Mouse (Mus musculus): ENCODE measurements at regions not wholly inside any gene's neighbourhood (a gene's known extent, or its start where the extent isn't known, plus 50 kb on each side); places are given as distances from the start of the nearest gene placed in this dataset.
A peak's percentile ranks its signal among the peaks of the same experiment; 100 is the strongest.

- WGBS, result 31% methylated on average over 6 of the region's 6 CpGs
- peak; percentile 90 for ATAC-seq (ENCODE audit: low FRiP score)
Observed at GRCm38 (mm10) chr8:18345322-18345721, 632.7 kb downstream of the Defb40 start.

GRCm38 (mm10) chr8:18344838-18345237, 633.2 kb downstream of the Defb40 start:
- peak; percentile 39; the same call in 1 of the 2 replicates for ATAC-seq (ENCODE audit: low FRiP score)

More at GRCm38 (mm10) chr8:18345322-18345721, 632.7 kb downstream of the Defb40 start:
- H3K9ac ChIP-seq (ENCODE audit: low read length), result no peak overlapping the region
- H3K9me3 ChIP-seq (ENCODE audit: control insufficient read depth, low read length), result no peaks in the 10 kb centered on the region
- no peak overlapping the region for H3K4me3 ChIP-seq (ENCODE audit: low read depth, low read length)
- no peaks in the 10 kb centered on the region for H3K4me1 ChIP-seq (ENCODE audit: control insufficient read depth, insufficient read depth, low read length)
- no peak overlapping the region for H3K27ac ChIP-seq (ENCODE audit: low read depth, low read length)
- peak; percentile 88 for DNase-seq (ENCODE audit: low spot score, missing footprints)
- no peaks in the 10 kb centered on the region for H3K27me3 ChIP-seq (ENCODE audit: control insufficient read depth, insufficient read depth, low read length)
- no peaks in the 10 kb centered on the region for H3K36me3 ChIP-seq (ENCODE audit: control insufficient read depth, insufficient read depth, low read length)
- H3K4me2 ChIP-seq, result no peak overlapping the region

GRCm38 (mm10) chr8:18335576-18335975, 642.5 kb downstream of the Defb40 start:
- H3K4me1 ChIP-seq (ENCODE audit: control insufficient read depth, insufficient read depth, low read length), result no peaks in the 10 kb centered on the region
- H3K36me3 ChIP-seq (ENCODE audit: control insufficient read depth, insufficient read depth, low read length), result no peaks in the 10 kb centered on the region
- no peak overlapping the region for H3K4me2 ChIP-seq
- DNase-seq (ENCODE audit: low spot score, missing footprints), result no peak
- H3K4me3 ChIP-seq (ENCODE audit: low read depth, low read length), result no peak overlapping the region
- H3K27ac ChIP-seq (ENCODE audit: low read depth, low read length), result no peak overlapping the region
- WGBS, result 83% methylated on average over 1 of the region's 1 CpGs
- no peak overlapping the region for H3K9ac ChIP-seq (ENCODE audit: low read length)
- no peak for ATAC-seq (ENCODE audit: low FRiP score)
- H3K9me3 ChIP-seq (ENCODE audit: control insufficient read depth, low read length), result no peaks in the 10 kb centered on the region
- no peaks in the 10 kb centered on the region for H3K27me3 ChIP-seq (ENCODE audit: control insufficient read depth, insufficient read depth, low read length)

More at GRCm38 (mm10) chr8:18344838-18345237, 633.2 kb downstream of the Defb40 start:
- Histone ChIP-seq H3K4me3 (ENCODE audit: low read depth, low read length) (no peak overlapping the region), H3K36me3 (ENCODE audit: control insufficient read depth, insufficient read depth, low read length) (no peaks in the 10 kb centered on the region), H3K27me3 (ENCODE audit: control insufficient read depth, insufficient read depth, low read length) (no peaks in the 10 kb centered on the region), H3K9me3 (ENCODE audit: control insufficient read depth, low read length) (no peaks in the 10 kb centered on the region), H3K27ac (ENCODE audit: low read depth, low read length) (no peak overlapping the region), H3K4me1 (ENCODE audit: control insufficient read depth, insufficient read depth, low read length) (no peaks in the 10 kb centered on the region), H3K4me2 (no peak overlapping the region), H3K9ac (ENCODE audit: low read length) (no peak overlapping the region)
- no peak for DNase-seq (ENCODE audit: low spot score, missing footprints)
- 87% methylated on average over 5 of the region's 5 CpGs for WGBS

- 86% methylated on average over 2 of the region's 2 CpGs for WGBS
- no peaks in the 10 kb centered on the region for H3K9me3 ChIP-seq (ENCODE audit: control insufficient read depth, low read length)
- no peaks in the 10 kb centered on the region for H3K36me3 ChIP-seq (ENCODE audit: control insufficient read depth, insufficient read depth, low read length)
- no peaks in the 10 kb centered on the region for H3K27me3 ChIP-seq (ENCODE audit: control insufficient read depth, insufficient read depth, low read length)
- ATAC-seq (ENCODE audit: low FRiP score) (no peak), DNase-seq (ENCODE audit: low spot score, missing footprints) (no peak)
- H3K27ac ChIP-seq (ENCODE audit: low read depth, low read length), result no peak overlapping the region
- H3K4me3 ChIP-seq (ENCODE audit: low read depth, low read length), result no peak overlapping the region
- no peak overlapping the region for H3K4me2 ChIP-seq
- H3K4me1 ChIP-seq (ENCODE audit: control insufficient read depth, insufficient read depth, low read length), result no peaks in the 10 kb centered on the region
- H3K9ac ChIP-seq (ENCODE audit: low read length), result no peak overlapping the region
Observed at GRCm38 (mm10) chr8:18328521-18328920, 649.5 kb downstream of the Defb40 start.

- ATAC-seq (ENCODE audit: low FRiP score), result no peak
- no peak overlapping the region for H3K9ac ChIP-seq (ENCODE audit: low read length)
- no peak overlapping the region for H3K27ac ChIP-seq (ENCODE audit: low read depth, low read length)
- H3K9me3 ChIP-seq (ENCODE audit: control insufficient read depth, low read length), result no peaks in the 10 kb centered on the region
- H3K4me1 ChIP-seq (ENCODE audit: control insufficient read depth, insufficient read depth, low read length), result no peaks in the 10 kb centered on the region
- no peaks in the 10 kb centered on the region for H3K36me3 ChIP-seq (ENCODE audit: control insufficient read depth, insufficient read depth, low read length)
- 75% methylated on average over 2 of the region's 2 CpGs for WGBS
- no peak for DNase-seq (ENCODE audit: low spot score, missing footprints)
- H3K27me3 ChIP-seq (ENCODE audit: control insufficient read depth, insufficient read depth, low read length), result no peaks in the 10 kb centered on the region
- no peak overlapping the region for H3K4me2 ChIP-seq
- H3K4me3 ChIP-seq (ENCODE audit: low read depth, low read length), result no peak overlapping the region
Observed at GRCm38 (mm10) chr8:18316488-18316887, 661.6 kb downstream of the Defb40 start.

- ATAC-seq (ENCODE audit: low FRiP score), result no peak
- 85% methylated on average over 5 of the region's 5 CpGs for WGBS
- no peak overlapping the region for H3K27ac ChIP-seq (ENCODE audit: low read depth, low read length)
Observed at GRCm38 (mm10) chr8:18311597-18311996, 666.5 kb downstream of the Defb40 start.

GRCm38 (mm10) chr8:18310927-18311326, 667.1 kb downstream of the Defb40 start:
- Histone ChIP-seq H3K4me2 (no peak overlapping the region), H3K4me1 (ENCODE audit: control insufficient read depth, insufficient read depth, low read length) (no peaks in the 10 kb centered on the region), H3K36me3 (ENCODE audit: control insufficient read depth, insufficient read depth, low read length) (no peaks in the 10 kb centered on the region), H3K9ac (ENCODE audit: low read length) (no peak overlapping the region), H3K9me3 (ENCODE audit: control insufficient read depth, low read length) (no peaks in the 10 kb centered on the region), H3K27ac (ENCODE audit: low read depth, low read length) (no peak overlapping the region), H3K4me3 (ENCODE audit: low read depth, low read length) (no peak overlapping the region), H3K27me3 (ENCODE audit: control insufficient read depth, insufficient read depth, low read length) (no peaks in the 10 kb centered on the region)
- DNase-seq (ENCODE audit: low spot score, missing footprints) (no peak), ATAC-seq (ENCODE audit: low FRiP score) (peak; percentile 62; the same call in 1 of the 2 replicates)
- 74% methylated on average over 1 of the region's 1 CpGs for WGBS

More at GRCm38 (mm10) chr8:18311597-18311996, 666.5 kb downstream of the Defb40 start:
- H3K27me3 ChIP-seq (ENCODE audit: control insufficient read depth, insufficient read depth, low read length), result no peaks in the 10 kb centered on the region
- DNase-seq (ENCODE audit: low spot score, missing footprints), result no peak
- no peak overlapping the region for H3K9ac ChIP-seq (ENCODE audit: low read length)
- no peak overlapping the region for H3K4me3 ChIP-seq (ENCODE audit: low read depth, low read length)
- H3K4me1 ChIP-seq (ENCODE audit: control insufficient read depth, insufficient read depth, low read length), result no peaks in the 10 kb centered on the region
- no peak overlapping the region for H3K4me2 ChIP-seq
- no peaks in the 10 kb centered on the region for H3K36me3 ChIP-seq (ENCODE audit: control insufficient read depth, insufficient read depth, low read length)
- H3K9me3 ChIP-seq (ENCODE audit: control insufficient read depth, low read length), result no peaks in the 10 kb centered on the region

- H3K4me1 ChIP-seq (ENCODE audit: control insufficient read depth, insufficient read depth, low read length), result no peaks in the 10 kb centered on the region
- no peak overlapping the region for H3K4me2 ChIP-seq
- ATAC-seq (ENCODE audit: low FRiP score) (no peak), DNase-seq (ENCODE audit: low spot score, missing footprints) (no peak)
- no peaks in the 10 kb centered on the region for H3K9me3 ChIP-seq (ENCODE audit: control insufficient read depth, low read length)
- H3K4me3 ChIP-seq (ENCODE audit: low read depth, low read length), result no peak overlapping the region
- 90% methylated on average over 8 of the region's 8 CpGs for WGBS
- H3K27ac ChIP-seq (ENCODE audit: low read depth, low read length), result no peak overlapping the region
- H3K27me3 ChIP-seq (ENCODE audit: control insufficient read depth, insufficient read depth, low read length), result no peaks in the 10 kb centered on the region
- H3K9ac ChIP-seq (ENCODE audit: low read length), result no peak overlapping the region
- no peaks in the 10 kb centered on the region for H3K36me3 ChIP-seq (ENCODE audit: control insufficient read depth, insufficient read depth, low read length)
Observed at GRCm38 (mm10) chr8:18287536-18288237, 690.4 kb downstream of the Defb40 start.

- Histone ChIP-seq H3K36me3 (ENCODE audit: control insufficient read depth, insufficient read depth, low read length) (no peaks in the 10 kb centered on the region), H3K27me3 (ENCODE audit: control insufficient read depth, insufficient read depth, low read length) (no peaks in the 10 kb centered on the region), H3K9ac (ENCODE audit: low read length) (no peak overlapping the region), H3K4me2 (no peak overlapping the region), H3K4me3 (ENCODE audit: low read depth, low read length) (no peak overlapping the region), H3K9me3 (ENCODE audit: control insufficient read depth, low read length) (no peaks in the 10 kb centered on the region), H3K4me1 (ENCODE audit: control insufficient read depth, insufficient read depth, low read length) (no peaks in the 10 kb centered on the region), H3K27ac (ENCODE audit: low read depth, low read length) (no peak overlapping the region)
- ATAC-seq (ENCODE audit: low FRiP score) (no peak), DNase-seq (ENCODE audit: low spot score, missing footprints) (no peak)
- 84% methylated on average over 4 of the region's 4 CpGs for WGBS
Observed at GRCm38 (mm10) chr8:18279932-18280331, 698.1 kb downstream of the Defb40 start.
